Mouse (Mus musculus) cerebellum, adult 11 months (tissue): ENCODE data around the gene Phf14.
A peak's percentile ranks its signal among the peaks of the same experiment; 100 is the strongest.

Experiments
- DNase-seq: peaks from one replicate; pipeline ENCODE4 v3.0.0; 2022

The Phf14 gene

DNA sequence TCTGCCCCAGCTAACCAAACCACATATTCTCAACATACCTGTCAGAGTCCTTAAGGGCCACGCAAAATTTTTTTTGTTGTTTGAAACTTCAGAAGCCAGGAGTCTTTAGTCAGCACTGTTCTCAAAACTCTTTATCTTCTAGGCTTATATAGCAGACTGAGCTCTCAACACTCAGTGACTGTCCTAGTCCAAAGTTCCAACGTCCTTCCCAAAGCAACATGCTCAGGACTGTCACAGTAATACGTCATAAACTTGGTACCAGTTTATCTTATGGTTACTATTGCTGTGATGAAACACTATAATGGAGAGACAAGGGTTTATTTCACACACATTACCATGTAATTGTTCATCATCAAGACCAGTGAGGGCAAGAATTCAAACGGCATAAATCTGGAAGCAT is 113.9 kb downstream of the Phf14 start:
- DNase-seq: no peak

- DNase-seq: no peak
These were observed 115.8 kb downstream of the Phf14 start for GRCm38 (mm10) chr6:12023395-12023794.

- DNase-seq: no peak
These were observed 119.4 kb downstream of the Phf14 start for GRCm38 (mm10) chr6:12026804-12027537.

DNA sequence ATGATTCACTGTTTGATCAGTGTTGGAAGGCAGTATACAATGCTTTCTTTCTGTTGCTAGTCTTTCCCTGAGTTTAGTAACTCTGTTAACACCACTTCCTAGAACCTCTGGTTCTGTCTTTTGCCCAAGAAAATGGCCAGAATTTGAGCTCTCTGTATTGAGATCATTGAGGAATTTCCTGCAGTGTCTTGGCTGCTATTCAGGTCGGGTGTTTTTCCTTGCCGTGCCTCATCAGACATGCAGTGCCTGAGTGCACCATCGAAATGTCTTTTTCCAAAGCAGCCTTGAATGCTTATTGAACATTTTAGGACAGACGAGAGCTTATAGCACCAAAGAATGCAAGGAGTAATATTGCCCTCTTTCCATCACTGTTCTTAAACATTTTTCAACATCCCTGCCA is 127.0 kb downstream of the Phf14 start:
- DNase-seq: peak; percentile 12

- no peak for DNase-seq
These were observed 130.7 kb downstream of the Phf14 start for GRCm38 (mm10) chr6:12038268-12038667.

DNA sequence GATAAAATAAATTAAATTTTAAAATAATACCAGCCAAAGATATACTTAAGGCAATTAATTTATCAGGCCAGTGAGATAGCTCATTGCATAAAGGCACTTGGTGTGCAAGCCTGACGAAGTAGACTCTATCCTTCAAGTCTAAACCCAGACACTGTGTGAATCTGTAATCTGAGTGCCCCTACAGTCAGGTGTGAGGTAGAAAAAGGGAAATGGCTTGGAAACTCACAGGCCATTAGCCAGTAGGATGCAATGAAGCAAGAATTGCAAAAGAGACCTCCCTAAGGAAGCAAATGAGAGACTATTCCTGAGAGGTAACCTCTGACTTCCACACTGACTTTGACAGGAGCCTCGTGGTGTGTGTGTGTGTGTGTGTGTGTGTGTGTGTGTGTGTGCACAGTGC is 145.3 kb downstream of the Phf14 start:
- no peak for DNase-seq

GRCm38 (mm10) chr6:12054149-12054548 is 146.5 kb downstream of the Phf14 start:
- DNase-seq: no peak

DNA sequence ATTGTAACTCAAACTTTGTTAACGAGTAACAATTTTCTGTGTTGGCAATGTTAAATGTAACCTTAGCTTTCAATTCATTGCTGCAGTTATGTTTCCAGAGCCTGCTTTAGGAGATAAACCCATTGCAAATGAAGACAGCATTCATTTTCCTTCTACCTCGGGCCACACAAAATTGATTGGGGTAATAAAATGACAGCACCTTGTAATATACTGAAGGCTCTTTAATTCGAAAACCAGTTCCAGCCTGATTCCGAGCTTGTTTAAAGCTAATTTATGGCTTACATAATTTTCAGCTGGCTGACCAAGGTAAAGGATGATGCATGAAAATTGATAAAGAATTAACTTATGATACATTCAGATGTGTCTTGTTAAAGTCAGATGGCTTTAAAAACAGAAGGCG is 151.1 kb downstream of the Phf14 start:
- DNase-seq: no peak

DNA sequence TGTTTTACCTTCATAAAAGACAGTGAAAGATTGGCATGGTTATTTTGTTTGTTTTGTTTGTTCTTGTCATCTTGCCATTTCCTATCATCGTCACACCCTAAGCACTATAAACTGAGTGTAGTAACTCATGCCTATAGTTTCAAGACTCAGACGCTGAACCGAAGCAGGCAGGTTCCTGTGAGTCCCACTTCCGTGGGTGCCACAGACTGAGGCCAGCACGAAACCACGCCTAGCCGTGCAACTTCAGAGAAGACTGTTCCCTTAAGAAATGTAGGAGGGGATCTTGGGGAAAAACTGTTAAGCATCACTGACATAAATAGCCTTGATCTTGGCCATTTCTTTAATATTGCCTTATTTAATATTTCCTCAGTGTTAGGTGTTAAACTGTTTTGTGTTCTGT is 152.4 kb downstream of the Phf14 start:
- no peak for DNase-seq

- DNase-seq: no peak
These were observed 153.0 kb downstream of the Phf14 start for GRCm38 (mm10) chr6:12060452-12061140.

DNA sequence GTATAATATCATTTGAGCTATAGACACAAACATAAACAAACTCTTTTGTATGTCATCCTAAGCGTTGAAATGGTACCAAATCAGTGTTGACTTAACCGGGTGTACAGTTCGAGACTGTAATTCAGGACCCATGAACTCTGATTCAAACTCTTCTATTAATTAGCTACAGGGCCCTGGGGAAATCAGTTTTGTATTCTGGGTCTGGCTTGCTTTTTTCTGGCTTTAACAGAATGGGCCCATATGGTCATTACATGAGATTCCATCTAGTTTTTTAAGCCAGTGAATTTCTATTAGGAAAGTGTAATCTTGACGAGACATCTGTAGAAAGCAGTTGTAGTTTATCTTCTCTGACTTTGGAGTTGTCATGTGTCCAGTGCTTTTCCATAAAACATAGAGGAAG is 160.3 kb downstream of the Phf14 start:
- no peak for DNase-seq

DNA sequence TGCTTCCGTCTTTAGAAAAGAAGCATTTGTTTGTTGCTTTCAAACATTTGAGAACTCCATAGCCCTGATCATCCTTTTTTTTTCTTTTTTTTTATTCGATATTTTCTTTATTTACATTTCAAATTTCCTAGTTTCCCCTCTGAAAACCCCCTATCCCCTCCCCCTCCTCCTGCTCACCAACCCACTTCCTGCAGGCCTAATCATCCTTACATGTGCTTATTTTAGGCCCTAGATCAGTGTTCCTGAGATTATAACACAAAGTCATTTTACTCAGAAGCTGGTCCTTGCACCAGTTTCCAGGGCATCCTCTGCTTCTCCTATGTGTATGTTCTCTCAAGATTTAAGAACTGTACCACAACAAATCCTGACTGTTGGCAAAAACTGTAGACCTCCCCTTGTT is 161.7 kb downstream of the Phf14 start:
- DNase-seq: no peak

- DNase-seq: no peak
These were observed 167.0 kb downstream of the Phf14 start for GRCm38 (mm10) chr6:12074599-12074998.

GRCm38 (mm10) chr6:12077338-12077737 is 169.7 kb downstream of the Phf14 start:
- no peak for DNase-seq

GRCm38 (mm10) chr6:12077880-12078618 is 170.4 kb downstream of the Phf14 start:
- DNase-seq: no peak

- no peak for DNase-seq
These were observed 171.7 kb downstream of the Phf14 start for GRCm38 (mm10) chr6:12079260-12079659.

DNA sequence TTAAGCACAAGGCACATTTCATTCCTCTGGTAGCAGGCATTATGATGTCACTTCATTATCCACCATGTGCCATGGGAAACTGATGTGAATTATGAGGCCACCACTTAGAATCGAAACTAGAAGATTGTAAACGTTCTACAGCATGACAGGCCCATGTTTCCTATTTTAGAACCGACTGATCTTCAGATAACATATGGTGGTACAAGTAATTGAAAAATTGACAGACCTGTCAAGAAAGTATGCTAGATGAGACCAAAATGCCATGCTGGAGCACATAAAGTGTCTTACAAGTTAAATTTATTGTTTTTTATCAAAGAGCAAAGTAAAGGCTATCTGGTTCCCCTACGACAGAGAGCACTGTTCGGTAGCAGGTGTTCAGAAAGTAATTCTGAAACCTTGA is 172.8 kb downstream of the Phf14 start:
- no peak for DNase-seq

DNA sequence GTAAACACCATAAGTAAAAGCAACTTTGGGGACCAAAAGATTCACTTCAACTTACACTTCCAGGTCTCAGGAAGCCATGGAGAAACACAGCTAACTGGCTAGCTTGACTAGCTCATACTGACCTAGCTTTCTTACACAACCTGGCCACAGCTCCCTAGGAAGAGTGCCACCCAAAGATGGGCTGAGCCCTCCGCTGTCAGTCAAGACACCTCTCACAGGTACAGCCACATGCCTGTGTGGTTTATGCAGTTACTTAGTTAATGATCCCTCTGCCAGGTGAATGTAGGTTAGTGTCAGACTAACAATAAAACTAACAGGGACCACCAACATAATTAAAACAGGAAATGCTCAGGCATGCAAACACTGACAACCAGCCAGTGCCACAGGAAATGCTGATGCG is 174.1 kb downstream of the Phf14 start:
- no peak for DNase-seq

DNA sequence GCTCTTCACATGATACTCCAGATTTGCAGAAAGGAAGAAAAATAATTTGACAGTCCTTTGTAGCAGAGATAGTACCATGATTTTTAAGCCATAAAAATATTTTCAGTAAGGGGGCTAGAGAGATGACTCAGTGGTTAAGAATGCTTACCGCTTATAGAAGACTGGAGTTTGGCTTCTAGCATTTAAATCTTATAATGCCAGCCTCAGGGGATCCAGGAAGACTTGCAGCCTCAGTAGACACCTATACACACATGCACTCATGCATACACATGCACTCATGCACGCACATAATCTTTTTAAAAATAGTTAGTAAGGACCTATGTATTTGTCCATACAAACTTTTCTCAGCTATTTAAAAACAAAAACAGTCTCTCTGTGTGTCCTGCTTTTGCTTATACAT is 174.5 kb downstream of the Phf14 start:
- DNase-seq: no peak

- no peak for DNase-seq
These were observed 175.1 kb downstream of the Phf14 start for GRCm38 (mm10) chr6:12082531-12083216.

DNA sequence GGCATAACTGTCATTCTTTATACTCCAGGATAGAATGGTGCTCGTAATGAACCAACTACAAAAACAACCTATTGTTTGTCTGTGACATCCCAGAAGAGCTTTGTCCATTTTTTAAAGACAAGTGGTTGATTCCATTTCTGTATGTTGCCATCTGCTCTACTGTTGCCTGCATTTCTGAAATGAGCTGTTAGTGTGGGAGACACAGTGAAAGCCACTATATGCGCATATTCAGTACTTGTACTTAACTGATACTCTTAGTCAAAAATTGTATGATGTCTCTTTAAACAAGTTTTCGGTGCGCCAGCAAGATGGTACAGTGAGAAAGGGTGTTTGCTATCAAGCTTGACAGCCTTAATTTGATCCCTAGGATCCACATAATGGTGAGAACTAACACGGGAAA is 177.1 kb downstream of the Phf14 start:
- no peak for DNase-seq

GRCm38 (mm10) chr6:12089439-12089992 is 181.9 kb downstream of the Phf14 start:
- no peak for DNase-seq

GRCm38 (mm10) chr6:12095716-12096115 is 188.1 kb downstream of the Phf14 start:
- no peak for DNase-seq
